Mouse (Mus musculus) megakaryocyte, embryonic 14.5 days (primary cell): ENCODE data around the gene Chka.

Experiments used
- FLI1 ChIP-seq: IDR thresholded peaks from 2 replicates; pipeline ENCODE4 v1.6.1; 2012; ENCODE audit warnings: low read length, inconsistent platforms, mixed read lengths
- GATA1 ChIP-seq: IDR thresholded peaks from 3 replicates; pipeline ENCODE4 v1.6.1; 2012; ENCODE audit warnings: mixed read lengths, low read length, inconsistent platforms, borderline replicate concordance

DNA sequence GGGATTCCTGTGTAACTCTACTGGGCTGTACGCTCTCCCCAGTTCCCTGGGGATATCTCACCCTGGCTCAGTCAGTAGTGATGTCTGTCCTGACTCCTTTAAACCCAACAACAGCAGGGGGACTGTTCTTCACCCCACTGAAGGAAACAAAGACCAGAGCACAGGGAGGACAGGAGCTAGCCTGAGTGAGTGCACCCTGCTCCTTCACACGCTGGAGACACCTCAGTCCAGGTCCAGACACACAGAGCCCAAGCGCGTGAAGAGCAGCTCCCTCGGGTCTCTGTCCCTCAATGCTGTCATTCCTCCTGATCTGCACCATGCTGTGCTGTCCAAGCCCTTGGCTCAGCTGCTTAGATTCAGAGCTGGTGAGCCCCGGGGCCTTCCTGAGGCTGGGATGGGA is 75.1 kb downstream of the Chka start:
- TF ChIP-seq GATA1 (no peak), FLI1 (no peak)
